Mouse (Mus musculus): ENCODE measurements around the gene Hist1h3b. TPM values are rescaled to one million over a fixed set of nuclear protein-coding genes. Genes with fewer than 3 reads are reported as not detected.
"Not testable (repeated sequence)": the region's sequence is repeated elsewhere in the genome, so short reads cannot be mapped to it uniquely, and the experiment has no call there.

Hist1h3b gene
- polyA plus RNA-seq, 1 experiment from 2014 or later: 12.0 TPM

GRCm38 (mm10) chr13:23747081-23747891 is 4.8 kb upstream of the Hist1h3b start:
- no peak for ATAC-seq (ENCODE audit: insufficient number of reproducible peaks, low FRiP score, low TSS enrichment, low read depth)
- Histone ChIP-seq H3K4me1 (peaks cover 5% of the 10 kb centered on the region; the same call in 1 of the 2 replicates), H3K4me3 (peak overlapping the region; percentile 45), H3K27me3 (no peaks in the 10 kb centered on the region), H3K4me2 (peak overlapping the region; percentile 54), H3K27ac (peak overlapping the region; percentile 99), H3K9ac (0 out of 2 replicates have a peak overlapping the region, but pooled peaks have one; percentile 21), H3K36me3 (no peaks in the 10 kb centered on the region), H3K9me3 (no peaks in the 10 kb centered on the region)
- WGBS: 2% methylated on average over 13 of the region's 13 CpGs

GRCm38 (mm10) chr13:23747892-23748288 is 4.2 kb upstream of the Hist1h3b start:
- H3K27me3 ChIP-seq: no peaks in the 10 kb centered on the region
- H3K36me3 ChIP-seq: no peaks in the 10 kb centered on the region
- H3K4me3 ChIP-seq: no peak overlapping the region
- 0 out of 2 replicates have a peak overlapping the region, but pooled peaks have one; percentile 5 for H3K4me2 ChIP-seq
- no peak for ATAC-seq (ENCODE audit: insufficient number of reproducible peaks, low FRiP score, low TSS enrichment, low read depth)
- WGBS: 9% methylated on average over 4 of the region's 4 CpGs
- peak overlapping the region; percentile 99 for H3K27ac ChIP-seq
- H3K4me1 ChIP-seq: peaks cover 5% of the 10 kb centered on the region; the same call in 1 of the 2 replicates
- no peak overlapping the region for H3K9ac ChIP-seq
- no peaks in the 10 kb centered on the region for H3K9me3 ChIP-seq

DNA sequence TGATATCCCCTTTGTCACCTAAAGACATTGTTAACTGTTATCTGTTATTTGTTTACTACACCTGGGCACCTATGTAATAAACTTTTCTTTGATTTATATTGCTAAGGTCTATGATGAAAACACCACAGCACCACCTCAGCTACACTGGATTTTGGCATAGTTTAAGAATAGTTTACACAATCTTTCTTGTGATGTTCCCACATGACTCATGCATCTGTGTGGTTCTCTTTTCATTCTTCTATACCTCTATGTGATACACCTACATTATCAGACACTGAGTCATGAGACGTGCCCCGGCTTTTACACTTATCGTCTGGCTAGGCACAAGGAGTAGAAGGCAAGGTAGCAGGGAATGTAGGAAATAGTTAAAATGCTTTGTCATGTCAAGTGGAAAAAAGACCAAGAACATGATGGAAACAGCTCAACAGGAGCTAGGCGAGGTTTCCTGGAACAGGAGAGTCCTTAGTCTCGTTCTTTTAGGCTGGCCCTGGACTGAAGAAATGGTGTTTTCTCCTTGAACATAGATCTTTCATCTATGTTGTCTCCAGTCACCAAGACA is 2.4 kb upstream of the Hist1h3b start:
- Histone ChIP-seq H3K9ac (no peak overlapping the region), H3K27ac (peak overlapping the region; percentile 82; the same call in 1 of the 2 replicates), H3K36me3 (no peaks in the 10 kb centered on the region), H3K27me3 (no peaks in the 10 kb centered on the region), H3K4me2 (no peak overlapping the region), H3K9me3 (no peaks in the 10 kb centered on the region), H3K4me3 (no peak overlapping the region), H3K4me1 (peaks cover 5% of the 10 kb centered on the region; the same call in 1 of the 2 replicates)
- ATAC-seq (ENCODE audit: insufficient number of reproducible peaks, low FRiP score, low TSS enrichment, low read depth): no peak
- WGBS: 88% methylated on average over 5 of the region's 5 CpGs

- 0 out of 2 replicates have a peak, but pooled peaks have one; percentile 41 for ATAC-seq (ENCODE audit: insufficient number of reproducible peaks, low FRiP score, low TSS enrichment, low read depth)
- Histone ChIP-seq H3K4me2 (peak within 1 kb of the TSS; percentile 67), H3K27ac (peak within 1 kb of the TSS; percentile 94), H3K4me3 (peak within 1 kb of the TSS; percentile 44), H3K9ac (0 out of 2 replicates have a peak within 1 kb of the TSS, but pooled peaks have one; percentile 23)
- H3K36me3 ChIP-seq, H3K27me3 ChIP-seq, H3K4me1 ChIP-seq, H3K9me3 ChIP-seq: not testable (repeated sequence)
- under 1% methylated on average over 32 of the region's 47 CpGs for WGBS
These were observed 1.1 kb upstream of the Hist1h3b start, which contains the start of gene Hist1h2ab for GRCm38 (mm10) chr13:23750839-23751477. Gene Hist1h2ab (plus strand): TSS chr13:23751126.

DNA sequence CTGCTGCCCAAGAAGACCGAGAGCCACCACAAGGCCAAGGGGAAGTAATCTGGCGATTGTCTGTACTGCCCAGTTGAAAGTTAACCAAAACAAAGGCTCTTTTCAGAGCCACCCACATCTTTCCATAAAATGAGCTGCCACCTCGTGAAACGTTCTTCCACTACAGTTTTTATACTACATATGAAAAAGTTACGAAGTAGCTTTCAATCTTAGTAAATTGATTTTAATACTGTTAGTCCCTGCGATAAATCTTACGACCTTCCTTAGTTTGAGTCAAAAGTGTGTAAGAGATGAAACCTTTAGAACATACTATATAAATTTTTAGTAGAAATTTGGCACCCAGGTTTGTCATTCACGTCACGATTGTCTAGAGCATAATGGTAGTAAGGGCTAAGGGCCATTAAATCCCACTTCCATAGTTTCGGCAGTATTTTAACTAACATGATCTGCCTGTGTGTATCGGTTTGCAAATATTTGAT is 550 bp upstream of the Hist1h3b start:
- H3K4me3 ChIP-seq: peak overlapping the region; percentile 44
- H3K9me3 ChIP-seq: no peaks in the 10 kb centered on the region
- H3K36me3 ChIP-seq: no peaks in the 10 kb centered on the region
- WGBS: under 1% methylated on average over 11 of the region's 11 CpGs
- peak overlapping the region; percentile 94 for H3K27ac ChIP-seq
- ATAC-seq (ENCODE audit: insufficient number of reproducible peaks, low FRiP score, low TSS enrichment, low read depth): no peak
- no peak overlapping the region for H3K9ac ChIP-seq
- no peaks in the 10 kb centered on the region for H3K27me3 ChIP-seq
- peaks cover 5% of the 10 kb centered on the region; the same call in 1 of the 2 replicates for H3K4me1 ChIP-seq
- H3K4me2 ChIP-seq: peak overlapping the region; percentile 67

DNA sequence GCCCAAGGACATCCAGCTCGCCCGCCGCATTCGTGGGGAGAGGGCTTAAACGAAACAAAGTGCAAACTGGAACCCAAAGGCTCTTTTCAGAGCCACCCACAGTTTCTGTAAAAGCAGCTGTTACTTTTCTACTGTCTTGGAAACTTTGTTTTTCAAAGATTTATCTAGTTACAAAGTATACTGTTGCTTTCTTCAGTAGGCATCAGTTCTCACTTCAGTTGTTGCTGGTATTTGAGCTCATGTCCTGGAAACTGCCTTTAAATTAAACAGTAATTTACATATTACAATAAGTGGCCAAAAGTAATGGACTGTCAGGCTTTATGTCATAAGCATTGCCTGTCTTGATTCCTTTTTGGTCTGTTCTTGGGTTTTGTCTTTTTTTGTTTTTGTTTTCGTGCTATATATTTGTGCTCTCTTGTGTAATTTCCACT is 690 bp downstream of the Hist1h3b start:
- Histone ChIP-seq H3K27me3 (no peaks in the 10 kb centered on the region), H3K27ac (peak overlapping the region; percentile 67), H3K36me3 (no peaks in the 10 kb centered on the region), H3K4me2 (peak overlapping the region; percentile 35), H3K4me3 (peak overlapping the region; percentile 30), H3K9me3 (no peaks in the 10 kb centered on the region), H3K9ac (no peak overlapping the region), H3K4me1 (peaks cover 9% of the 10 kb centered on the region; the same call in 1 of the 2 replicates)
- 5% methylated on average over 6 of the region's 6 CpGs for WGBS
- no peak for ATAC-seq (ENCODE audit: insufficient number of reproducible peaks, low FRiP score, low TSS enrichment, low read depth)

DNA sequence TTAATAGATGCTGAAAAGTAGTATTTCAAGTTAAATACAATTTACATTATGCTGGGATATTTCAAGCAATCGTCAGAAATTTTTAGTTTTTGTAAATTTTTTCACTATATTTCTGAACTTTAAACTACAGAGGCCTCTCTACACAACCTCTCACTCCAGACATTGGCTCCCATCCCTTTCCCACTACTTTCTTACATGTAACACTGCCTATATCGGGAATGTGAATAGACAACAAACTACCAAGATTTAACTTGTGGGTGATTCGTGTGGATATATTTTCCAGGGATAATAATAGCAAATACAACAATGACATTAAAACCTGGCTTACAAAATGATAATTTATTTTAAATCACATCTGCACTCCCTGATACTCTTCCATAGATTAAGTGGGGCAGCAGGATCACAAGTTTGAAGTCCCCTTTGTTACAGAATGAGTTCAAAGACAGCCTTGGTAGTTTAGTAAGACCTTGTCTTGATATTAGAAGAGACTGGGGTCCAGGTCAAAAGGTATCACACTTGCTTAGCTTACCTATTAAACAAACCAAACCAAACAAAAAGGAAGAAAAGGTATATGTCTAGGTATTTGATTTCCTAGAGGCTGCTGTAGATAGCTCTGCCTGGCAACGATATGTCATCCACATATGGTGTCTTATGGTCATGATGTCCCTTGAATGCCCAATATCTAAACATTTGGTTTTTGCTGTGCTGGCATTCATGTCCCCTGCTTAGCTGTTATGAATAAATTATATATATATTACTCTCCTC is 1.4 kb downstream of the Hist1h3b start:
- WGBS: 49% methylated on average over 4 of the region's 4 CpGs
- H3K27me3 ChIP-seq: no peaks in the 10 kb centered on the region
- no peaks in the 10 kb centered on the region for H3K9me3 ChIP-seq
- no peak overlapping the region for H3K9ac ChIP-seq
- 0 out of 2 replicates have a peak, but pooled peaks cover 5% of the 10 kb centered on the region for H3K4me1 ChIP-seq
- no peaks in the 10 kb centered on the region for H3K36me3 ChIP-seq
- no peak overlapping the region for H3K4me2 ChIP-seq
- ATAC-seq (ENCODE audit: insufficient number of reproducible peaks, low FRiP score, low TSS enrichment, low read depth): no peak
- no peak overlapping the region for H3K4me3 ChIP-seq
- H3K27ac ChIP-seq: peak overlapping the region; percentile 50; the same call in 1 of the 2 replicates

DNA sequence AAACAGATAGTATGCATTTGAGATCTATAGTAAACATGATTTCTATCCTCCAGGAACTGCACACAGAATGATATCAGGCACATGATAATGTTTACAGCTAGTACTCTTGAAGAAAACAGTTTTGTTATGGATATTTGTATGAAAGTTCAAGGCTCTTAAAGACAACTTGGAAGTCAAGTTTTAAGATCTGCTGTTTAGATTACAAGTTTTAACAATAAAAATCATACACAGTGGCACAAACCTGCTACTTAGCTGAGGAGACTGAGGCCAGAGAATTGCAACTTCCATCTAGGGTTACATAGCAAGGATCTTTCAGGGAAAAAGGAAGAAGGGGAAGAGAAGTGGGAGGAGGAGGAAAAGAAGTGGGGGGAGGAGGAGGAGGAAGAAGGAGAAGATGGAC is 2.9 kb downstream of the Hist1h3b start:
- H3K4me1 ChIP-seq: peaks cover 7% of the 10 kb centered on the region
- no peak overlapping the region for H3K4me3 ChIP-seq
- H3K27ac ChIP-seq: no peak overlapping the region
- ATAC-seq (ENCODE audit: insufficient number of reproducible peaks, low FRiP score, low TSS enrichment, low read depth): no peak
- H3K4me2 ChIP-seq: no peak overlapping the region
- no peaks in the 10 kb centered on the region for H3K36me3 ChIP-seq
- no peaks in the 10 kb centered on the region for H3K9me3 ChIP-seq
- no peak overlapping the region for H3K9ac ChIP-seq
- no peaks in the 10 kb centered on the region for H3K27me3 ChIP-seq

GRCm38 (mm10) chr13:23756790-23757189 is 4.7 kb downstream of the Hist1h3b start, which contains the start of gene Hist1h4b:
Gene Hist1h4b (plus strand): TSS chr13:23757013.
- peak within 1 kb of the TSS; percentile 5; the same call in 1 of the 2 replicates for H3K9ac ChIP-seq
- no peaks in the 10 kb centered on the region for H3K36me3 ChIP-seq
- H3K4me1 ChIP-seq: peaks cover 16% of the 10 kb centered on the region
- H3K27ac ChIP-seq: peak within 1 kb of the TSS; percentile 92
- ATAC-seq (ENCODE audit: insufficient number of reproducible peaks, low FRiP score, low TSS enrichment, low read depth): peak; percentile 75
- under 1% methylated on average over 19 of the region's 22 CpGs for WGBS
- peak within 1 kb of the TSS; percentile 60 for H3K4me2 ChIP-seq
- no peaks in the 10 kb centered on the region for H3K9me3 ChIP-seq
- H3K4me3 ChIP-seq: peak within 1 kb of the TSS; percentile 40
- no peaks in the 10 kb centered on the region for H3K27me3 ChIP-seq

GRCm38 (mm10) chr13:23757211-23757773 is 5.2 kb downstream of the Hist1h3b start:
- Histone ChIP-seq H3K9ac (peak overlapping the region; percentile 5; the same call in 1 of the 2 replicates), H3K4me3 (peak overlapping the region; percentile 40), H3K9me3 (no peaks in the 10 kb centered on the region), H3K27me3 (no peaks in the 10 kb centered on the region), H3K4me1 (peaks cover 16% of the 10 kb centered on the region), H3K36me3 (no peaks in the 10 kb centered on the region), H3K4me2 (peak overlapping the region; percentile 60), H3K27ac (peak overlapping the region; percentile 92)
- no peak; the same call in 1 of the 2 replicates for ATAC-seq (ENCODE audit: insufficient number of reproducible peaks, low FRiP score, low TSS enrichment, low read depth)
- 1% methylated on average over 20 of the region's 23 CpGs for WGBS

DNA sequence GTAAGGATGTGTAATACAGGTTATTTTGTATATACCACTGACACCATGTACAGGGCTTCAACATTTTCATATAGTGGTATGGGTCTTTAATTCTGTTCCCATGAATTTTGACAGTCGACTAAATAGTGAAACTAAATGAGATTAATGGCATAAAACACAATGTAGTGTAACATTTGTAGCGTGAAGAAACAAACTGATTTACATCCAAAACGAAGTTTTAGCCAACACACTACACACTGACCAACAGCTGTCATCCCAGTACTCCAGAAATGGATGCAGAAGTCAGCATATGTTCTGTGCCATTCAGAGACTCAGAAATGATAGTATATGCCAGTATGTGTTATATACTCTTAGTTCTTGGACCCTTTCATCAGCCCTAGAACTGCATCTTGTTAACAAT is 5.9 kb downstream of the Hist1h3b start:
- H3K4me3 ChIP-seq: no peak overlapping the region
- 44% methylated on average over 3 of the region's 3 CpGs for WGBS
- no peaks in the 10 kb centered on the region for H3K27me3 ChIP-seq
- no peak overlapping the region for H3K9ac ChIP-seq
- no peaks in the 10 kb centered on the region for H3K36me3 ChIP-seq
- H3K4me2 ChIP-seq: no peak overlapping the region
- H3K4me1 ChIP-seq: peaks cover 16% of the 10 kb centered on the region
- no peaks in the 10 kb centered on the region for H3K9me3 ChIP-seq
- H3K27ac ChIP-seq: no peak overlapping the region
- no peak for ATAC-seq (ENCODE audit: insufficient number of reproducible peaks, low FRiP score, low TSS enrichment, low read depth)

Measured in limb, embryonic 15.5 days (tissue).